Comparison of ENCODE assay signal across 1 mouse cellular context in genomic region chr7:25133092-25134049, GRCm38 (mm10).
TF ChIP-seq lines count a peak whose summit lies in the region.

No protein-coding gene starts in this region.

TF ChIP-seq in CH12.LX, 34 proteins besides CTCF, POLR2A, EP300 and RAD21 (continued from another document):
- TF ChIP-seq ELF1 (IDR thresholded peaks at IDR 0.05; ENCODE audit: low read depth, low read length) (peak; percentile 33; the same call in 1 of the 2 replicates), MYC (IDR thresholded peaks at IDR 0.05; ENCODE audit: low read depth, low read length) (peak; percentile 44; the same call in 1 of the 2 replicates), MAX (IDR thresholded peaks at IDR 0.05; ENCODE audit: low read length) (no peak), SIN3A (IDR thresholded peaks at IDR 0.05; ENCODE audit: low read length) (0 out of 2 replicates have a peak, but pooled peaks have one; percentile 7), ZMIZ1 (IDR thresholded peaks at IDR 0.05; ENCODE audit: low read depth, low read length) (0 out of 2 replicates have a peak, but pooled peaks have one; percentile 36), BHLHE40 (IDR thresholded peaks at IDR 0.05; ENCODE audit: low read depth, low read length) (peak; percentile 56; the same call in 1 of the 2 replicates), SMC3 (IDR thresholded peaks at IDR 0.05; ENCODE audit: low read depth, low read length) (peak; percentile 96), NELFE (IDR thresholded peaks at IDR 0.05; ENCODE audit: low read depth, low read length) (peak; percentile 56; the same call in 1 of the 2 replicates)
